Mouse (Mus musculus): ENCODE measurements at regions not wholly inside any gene's neighbourhood (a gene's known extent, or its start where the extent isn't known, plus 50 kb on each side); places are given as distances from the start of the nearest gene placed in this dataset.

- TF ChIP-seq CTCF (IDR thresholded peaks at IDR 0.05), result no peak
- no peak for TF ChIP-seq EP300 (IDR thresholded peaks at IDR 0.05)
Observed at GRCm38 (mm10) chr6:117480396-117480795, 312.1 kb downstream of the Cxcl12 start.

All from lung, postnatal 0 days (tissue).